Mouse (Mus musculus): ENCODE measurements around the gene Herpud1.

DNA sequence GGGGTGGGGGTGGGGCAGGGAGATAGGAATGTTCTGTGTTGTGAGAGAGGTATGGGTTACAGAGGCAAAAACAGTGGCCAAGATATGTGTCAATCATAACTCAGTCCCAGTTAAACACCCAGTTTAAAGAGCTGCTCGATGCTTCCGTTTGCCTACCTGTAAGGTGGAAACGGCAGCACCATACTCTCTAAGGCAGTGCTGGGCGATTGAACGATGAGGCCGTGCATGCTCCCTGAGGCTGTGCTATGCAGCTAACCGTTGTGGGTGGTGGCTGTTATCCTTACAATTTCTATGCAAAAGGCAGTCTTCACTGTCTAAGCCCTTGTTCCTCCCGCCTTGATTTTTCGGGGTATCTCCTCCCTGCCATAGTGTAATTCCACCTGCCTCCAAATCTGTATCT is 6.6 kb upstream of the Herpud1 start:
- no peak for TF ChIP-seq POLR2A (IDR thresholded peaks at IDR 0.05; ENCODE audit: extremely low read depth, insufficient read depth, low read length)
- TF ChIP-seq CTCF (IDR thresholded peaks at IDR 0.05; ENCODE audit: extremely low read depth, insufficient read depth, low read length), result no peak
